Mouse (Mus musculus) midbrain, postnatal 0 days (tissue): ENCODE measurements around the gene Abhd2. TPM values are rescaled to one million over a fixed set of nuclear protein-coding genes. Genes with fewer than 3 reads are reported as not detected.

ENCODE experiments used
- ATAC-seq: fragments of 200-750 bp; cut with Nextera tagmentation; 2 replicates; pipeline ENCODE4 v1.8.0; 2017; ENCODE audit warnings: moderate number of reproducible peaks, mild to moderate bottlenecking, moderate TSS enrichment, moderate library complexity; ENCODE audit not compliant: low FRiP score
- DNase-seq: peaks from one replicate; pipeline ENCODE4 v3.0.0-alpha.2; 2015; ENCODE audit warnings: low spot score
- H3K27ac ChIP-seq: fragments of 300-500 bp; sonication (generic); 2 replicates; pipeline ENCODE4 v1.5.1; 2014; ENCODE audit warnings: low read depth, mild to moderate bottlenecking, low read length, mixed read lengths
- H3K27me3 ChIP-seq: fragments of 300-500 bp; sonication (generic); 2 replicates; pipeline ENCODE4 v1.6.1; 2014; ENCODE audit warnings: low read length, control low read depth, mixed read lengths; ENCODE audit not compliant: insufficient read depth
- H3K36me3 ChIP-seq: fragments of 300-500 bp; sonication (generic); 2 replicates; pipeline ENCODE4 v1.6.1; 2014; ENCODE audit warnings: low read length, control low read depth, mixed read lengths; ENCODE audit not compliant: insufficient read depth
- H3K4me1 ChIP-seq: fragments of 300-500 bp; sonication (generic); 2 replicates; pipeline ENCODE4 v1.6.1; 2014; ENCODE audit warnings: mild to moderate bottlenecking, control low read depth, antibody characterized with exemption, low read length, mixed read lengths; ENCODE audit not compliant: insufficient read depth
- H3K4me2 ChIP-seq: fragments of 300-500 bp; sonication (generic); 2 replicates; pipeline ENCODE4 v1.6.1; 2014; ENCODE audit warnings: low read depth, mild to moderate bottlenecking, low read length, mixed read lengths; ENCODE audit not compliant: poor library complexity, severe bottlenecking
- H3K4me3 ChIP-seq: fragments of 300-500 bp; sonication (generic); 2 replicates; pipeline ENCODE4 v1.5.1; 2014; ENCODE audit warnings: low read depth, mild to moderate bottlenecking, low read length, moderate library complexity
- H3K9ac ChIP-seq: fragments of 300-500 bp; sonication (generic); replicated peaks from 2 replicates; pipeline ENCODE4 v1.6.1; 2014; ENCODE audit warnings: mild to moderate bottlenecking, low read length, moderate library complexity, mixed read lengths; ENCODE audit not compliant: poor library complexity, severe bottlenecking
- H3K9me3 ChIP-seq: fragments of 300-500 bp; sonication (generic); 2 replicates; pipeline ENCODE4 v1.6.1; 2016; ENCODE audit warnings: low read length, control low read depth
- CTCF ChIP-seq: IDR thresholded peaks from 2 replicates; pipeline ENCODE4 v1.5.1; 2016; ENCODE audit warnings: antibody characterized with exemption, mild to moderate bottlenecking
- WGBS: fragments of 180-500 bp; shearing (Covaris S2); extraction: QIAGEN DNeasy Blood & Tissue Kit; methylation state at CpG from one replicate; pipeline ENCODE4 v1.1.7; 2014; 5-methylcytosine and 5-hydroxymethylcytosine counted together
- polyA plus RNA-seq: library from polyadenylated mRNA; unstranded; fragments of >200 nt; fragmentation: Nextera tagmentation; extraction: Ambion mirVana; gene quantifications from 2 replicates; pipeline ENCODE4 v1.2.1, GENCODE M21; 2015
- total RNA-seq: library from RNA; depleted of rRNA; stranded (reverse); fragments of >200 nt; gene quantifications from 2 replicates; pipeline ENCODE4 v1.2.3, GENCODE M21; 2014; rRNA removed

The Abhd2 gene
- total and polyA plus RNA-seq, 2 experiments from 2014 or later: 23.0 to 85.7 TPM

DNA sequence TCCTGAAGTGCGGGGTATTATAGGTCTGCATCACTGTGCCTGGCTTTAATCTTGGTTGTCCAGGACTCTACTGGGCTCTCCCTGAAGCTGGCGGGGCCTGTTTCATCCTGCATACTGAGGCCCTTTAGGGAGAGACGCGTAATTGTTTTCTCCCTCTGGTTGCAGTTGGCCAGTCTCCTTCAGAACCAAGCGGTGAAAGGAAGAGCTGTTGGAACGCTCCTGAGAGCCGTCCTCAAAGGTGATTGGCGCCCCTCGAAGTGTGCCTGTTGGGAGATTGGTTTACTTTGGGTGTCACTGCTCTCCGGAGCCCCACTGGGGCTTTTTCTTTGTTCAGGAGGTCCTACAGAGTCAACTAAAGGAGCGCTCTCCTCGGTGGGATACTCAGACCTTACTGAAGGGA, 126.0 kb downstream of the Abhd2 start:
- H3K4me2 ChIP-seq: no peak overlapping the region
- no peak overlapping the region for H3K9ac ChIP-seq
- no peaks in the 10 kb centered on the region for H3K27me3 ChIP-seq
- TF ChIP-seq CTCF: no peak
- H3K9me3 ChIP-seq: no peaks in the 10 kb centered on the region
- H3K27ac ChIP-seq: no peak overlapping the region
- no peak for ATAC-seq
- no peaks in the 10 kb centered on the region for H3K36me3 ChIP-seq
- H3K4me3 ChIP-seq: no peak overlapping the region
- DNase-seq: no peak
- 65% methylated on average over 12 of the region's 12 CpGs for WGBS
- H3K4me1 ChIP-seq: no peaks in the 10 kb centered on the region

DNA sequence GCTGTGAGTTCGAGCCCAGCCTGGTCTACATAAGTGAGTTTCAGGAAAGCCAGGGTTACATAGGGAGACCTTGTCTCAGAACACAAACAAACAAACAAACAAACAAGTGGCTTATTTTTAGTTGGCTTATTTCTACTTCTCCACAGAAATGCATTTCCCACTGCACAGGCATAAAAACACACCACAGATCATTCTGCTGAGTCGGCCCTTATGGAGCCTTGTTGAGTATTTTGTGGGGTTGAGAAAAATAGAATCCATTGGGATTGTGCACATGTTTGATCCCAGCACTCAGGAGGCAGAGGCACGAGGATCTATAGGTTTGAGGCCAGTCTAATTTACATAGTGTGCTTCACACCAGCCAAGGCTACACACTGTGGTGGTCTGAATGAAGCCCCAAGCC, 127.3 kb downstream of the Abhd2 start:
- no peak overlapping the region for H3K9ac ChIP-seq
- H3K27ac ChIP-seq: no peak overlapping the region
- ATAC-seq (no peak), DNase-seq (no peak)
- H3K27me3 ChIP-seq: no peaks in the 10 kb centered on the region
- no peaks in the 10 kb centered on the region for H3K4me1 ChIP-seq
- H3K4me2 ChIP-seq: no peak overlapping the region
- no peak for TF ChIP-seq CTCF
- H3K36me3 ChIP-seq: no peaks in the 10 kb centered on the region
- WGBS: 83% methylated on average over 3 of the region's 3 CpGs
- no peak overlapping the region for H3K4me3 ChIP-seq
- no peaks in the 10 kb centered on the region for H3K9me3 ChIP-seq

DNA sequence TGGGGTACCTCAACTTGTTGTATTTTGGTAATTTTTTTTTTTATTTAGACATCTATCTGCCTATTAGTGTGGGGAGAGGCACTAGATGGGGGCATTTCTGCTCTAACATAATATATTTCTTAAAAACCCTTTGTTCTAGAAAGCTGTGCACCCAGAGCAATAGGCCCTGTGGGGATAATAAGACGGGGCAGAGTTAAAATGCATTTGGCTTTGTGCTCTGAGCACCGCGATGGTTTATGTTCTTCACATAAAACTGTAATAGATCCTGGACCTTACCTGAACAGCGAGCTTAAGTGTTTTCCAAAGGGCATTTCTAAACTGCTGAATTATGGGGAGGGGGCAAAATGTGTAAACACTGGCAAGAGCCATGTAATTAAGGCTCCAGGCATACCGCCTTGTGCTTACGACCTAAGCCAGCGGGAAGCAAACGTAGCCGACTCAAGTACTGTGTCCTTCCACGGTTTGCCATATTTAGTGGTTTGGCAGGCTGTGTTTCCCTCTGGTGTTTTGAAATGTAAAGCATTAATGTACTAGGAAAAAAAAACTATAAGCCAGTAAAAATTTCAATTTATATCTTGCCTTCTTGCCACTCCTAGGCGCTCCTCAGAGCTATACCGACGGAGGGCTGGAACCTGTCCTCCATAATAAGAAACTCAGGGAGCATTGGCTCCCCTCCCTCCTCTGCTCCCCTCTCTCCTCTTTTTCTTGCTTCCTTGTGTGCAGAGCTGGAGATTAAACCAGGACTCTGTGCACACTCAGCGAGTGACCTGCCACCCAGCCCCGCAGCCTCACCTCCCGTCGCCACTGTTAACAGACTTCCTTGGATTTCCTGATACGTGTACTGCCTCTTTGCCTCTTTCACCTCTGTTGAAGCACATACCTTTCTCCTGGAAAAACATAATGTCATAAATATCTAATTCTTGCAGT, 141.7 kb downstream of the Abhd2 start:
- Histone ChIP-seq H3K27ac (no peak overlapping the region), H3K4me2 (no peak overlapping the region), H3K4me1 (no peaks in the 10 kb centered on the region), H3K9me3 (no peaks in the 10 kb centered on the region), H3K4me3 (no peak overlapping the region), H3K36me3 (no peaks in the 10 kb centered on the region), H3K27me3 (no peaks in the 10 kb centered on the region), H3K9ac (no peak overlapping the region)
- ATAC-seq (no peak), DNase-seq (no peak)
- no peak for TF ChIP-seq CTCF
- WGBS: 75% methylated on average over 18 of the region's 18 CpGs

Other genes starting within 250 kb of the Abhd2 start
- gene Acan, start 219.7 kb upstream of the Abhd2 start, total RNA-seq: 1.7 and 3.0 TPM in 2 replicates
- gene Acan, start 219.7 kb upstream of the Abhd2 start, polyA plus RNA-seq: 0.44 and 0.48 TPM in 2 replicates
- gene Hapln3, start 142.2 kb upstream of the Abhd2 start, total RNA-seq: 4.9 and 7.9 TPM in 2 replicates
- 2.2 and 2.4 TPM in 2 replicates for gene Hapln3, start 142.2 kb upstream of the Abhd2 start, polyA plus RNA-seq
- 239 and 278 TPM in 2 replicates for gene Mfge8, start 124.1 kb upstream of the Abhd2 start, total RNA-seq
- gene Mfge8, start 124.1 kb upstream of the Abhd2 start, polyA plus RNA-seq: 268 and 317 TPM in 2 replicates
- 7.4 and 8.4 TPM in 2 replicates for gene Rlbp1, start 113.8 kb downstream of the Abhd2 start, total RNA-seq
- gene Rlbp1, start 113.8 kb downstream of the Abhd2 start, polyA plus RNA-seq: 7.4 and 10.6 TPM in 2 replicates
- gene Fanci, start 118.7 kb downstream of the Abhd2 start, total RNA-seq: 1.2 and 4.4 TPM in 2 replicates
- 0.66 and 1.1 TPM in 2 replicates for gene Fanci, start 118.7 kb downstream of the Abhd2 start, polyA plus RNA-seq
- gene Polg, start 193.2 kb downstream of the Abhd2 start, total RNA-seq: 46.5 and 49.4 TPM in 2 replicates
- 16.9 and 18.6 TPM in 2 replicates for gene Polg, start 193.2 kb downstream of the Abhd2 start, polyA plus RNA-seq